Mouse (Mus musculus) neural tube, embryonic 13.5 days (tissue): Measurements from ENCODE around the gene Sptbn2. TPM values are rescaled to one million over a fixed set of nuclear protein-coding genes. Genes with fewer than 3 reads are reported as not detected.

Experiments
- ATAC-seq: fragments of 200-750 bp; cut with Nextera tagmentation; 2 replicates; pipeline ENCODE4 v1.8.0; 2017; ENCODE audit warnings: low read depth, mild to moderate bottlenecking, moderate TSS enrichment, moderate library complexity
- H3K27ac ChIP-seq: fragments of 300-500 bp; sonication (generic); replicated peaks from 2 replicates; pipeline ENCODE4 v1.5.1; 2015; ENCODE audit warnings: moderate library complexity, mild to moderate bottlenecking, inconsistent platforms
- H3K27me3 ChIP-seq: fragments of 300-500 bp; sonication (generic); 2 replicates; pipeline ENCODE4 v1.6.1; 2015; ENCODE audit warnings: mild to moderate bottlenecking, inconsistent platforms
- H3K36me3 ChIP-seq: fragments of 300-500 bp; sonication (generic); 2 replicates; pipeline ENCODE4 v1.6.1; 2015; ENCODE audit warnings: mild to moderate bottlenecking, inconsistent platforms
- H3K4me1 ChIP-seq: fragments of 300-500 bp; sonication (generic); replicated peaks from 2 replicates; pipeline ENCODE4 v1.6.1; 2015; ENCODE audit warnings: inconsistent platforms
- H3K4me2 ChIP-seq: fragments of 300-500 bp; sonication (generic); 2 replicates; pipeline ENCODE4 v1.6.1; 2015; ENCODE audit warnings: inconsistent platforms, mild to moderate bottlenecking, moderate library complexity
- H3K4me3 ChIP-seq: fragments of 300-500 bp; sonication (generic); 2 replicates; pipeline ENCODE4 v1.5.1; 2015; ENCODE audit warnings: mild to moderate bottlenecking, inconsistent platforms
- H3K9ac ChIP-seq: fragments of 300-500 bp; sonication (generic); 2 replicates; pipeline ENCODE4 v1.6.1; 2015; ENCODE audit warnings: moderate library complexity, mild to moderate bottlenecking, inconsistent platforms
- H3K9me3 ChIP-seq: fragments of 300-500 bp; sonication (generic); 2 replicates; pipeline ENCODE4 v1.6.1; 2016; ENCODE audit warnings: inconsistent platforms
- WGBS: fragments of 180-500 bp; shearing (Covaris S2); methylation state at CpG from one replicate; pipeline ENCODE4 v1.1.7; 2015; 5-methylcytosine and 5-hydroxymethylcytosine counted together
- polyA plus RNA-seq: library from polyadenylated mRNA; unstranded; fragments of >200 nt; fragmentation: Nextera tagmentation; extraction: Ambion mirVana; gene quantifications from 2 replicates; pipeline ENCODE4 v1.2.1, GENCODE M21; 2015

The Sptbn2 gene
- polyA plus RNA-seq = 29.5 and 30.4 TPM in 2 replicates

DNA sequence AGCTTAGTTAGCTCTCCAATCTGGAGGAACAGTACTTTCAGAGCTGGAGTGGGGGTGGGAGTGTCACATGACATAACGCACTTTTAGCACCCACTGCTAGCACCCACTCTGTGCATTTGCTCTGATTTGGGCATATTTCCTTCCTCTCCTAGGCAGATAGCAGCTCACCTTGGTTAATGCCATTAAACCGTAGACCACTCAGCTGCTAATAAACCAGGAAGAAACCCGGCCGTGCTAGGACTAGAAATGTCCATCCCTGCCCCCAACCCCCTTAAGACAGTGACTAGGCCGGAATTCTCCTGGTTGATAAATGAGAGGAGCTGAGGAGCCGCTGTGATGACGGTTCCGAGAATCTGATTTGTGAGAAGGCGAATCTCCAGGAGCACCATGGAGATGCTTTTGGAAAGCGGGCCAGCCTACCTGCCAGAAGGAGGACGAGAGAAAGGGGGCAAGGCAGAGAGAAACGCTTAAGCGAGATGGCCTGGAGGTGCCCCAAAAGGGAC lies at the start of gene Sptbn2:
TSS of gene Sptbn2 (plus strand) at position 70 of the 503 bp plus-strand sequence.
- Histone ChIP-seq H3K9ac (peak within 1 kb of the TSS; percentile 98), H3K4me3 (peak within 1 kb of the TSS; percentile 81), H3K27ac (peak within 1 kb of the TSS; percentile 97), H3K36me3 (no peaks in the 10 kb centered on the region), H3K4me2 (peak within 1 kb of the TSS; percentile 66), H3K4me1 (peaks cover 46% of the 10 kb centered on the region), H3K9me3 (no peaks in the 10 kb centered on the region), H3K27me3 (peaks cover 3% of the 10 kb centered on the region)
- ATAC-seq = peak; percentile 30
- WGBS = 4% methylated on average over 13 of the region's 13 CpGs

DNA sequence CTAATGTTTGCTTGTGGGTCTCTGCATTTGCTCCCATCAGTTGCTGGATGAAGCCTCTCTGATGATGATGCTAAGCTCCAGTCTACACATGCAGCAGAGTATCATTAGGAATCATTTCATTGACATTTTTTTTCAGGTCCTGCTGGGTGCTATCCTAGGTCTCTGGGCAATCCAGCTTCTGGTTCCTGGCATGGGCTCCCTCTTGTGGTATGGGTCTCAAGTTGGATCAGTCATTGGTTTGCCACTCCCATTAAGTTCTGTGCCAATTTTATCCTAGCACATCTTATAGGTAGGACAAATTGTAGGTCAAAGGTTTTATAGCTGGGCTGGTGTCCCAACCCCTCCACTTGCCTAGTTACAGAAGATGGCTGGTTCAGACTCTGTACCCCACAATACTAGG lies 44.2 kb upstream of the Sptbn2 start:
- Histone ChIP-seq H3K36me3 (no peaks in the 10 kb centered on the region), H3K4me1 (no peaks in the 10 kb centered on the region), H3K27me3 (no peaks in the 10 kb centered on the region), H3K27ac (no peak overlapping the region), H3K4me2 (no peak overlapping the region), H3K4me3 (no peak overlapping the region), H3K9ac (no peak overlapping the region), H3K9me3 (no peaks in the 10 kb centered on the region)
- ATAC-seq = no peak

DNA sequence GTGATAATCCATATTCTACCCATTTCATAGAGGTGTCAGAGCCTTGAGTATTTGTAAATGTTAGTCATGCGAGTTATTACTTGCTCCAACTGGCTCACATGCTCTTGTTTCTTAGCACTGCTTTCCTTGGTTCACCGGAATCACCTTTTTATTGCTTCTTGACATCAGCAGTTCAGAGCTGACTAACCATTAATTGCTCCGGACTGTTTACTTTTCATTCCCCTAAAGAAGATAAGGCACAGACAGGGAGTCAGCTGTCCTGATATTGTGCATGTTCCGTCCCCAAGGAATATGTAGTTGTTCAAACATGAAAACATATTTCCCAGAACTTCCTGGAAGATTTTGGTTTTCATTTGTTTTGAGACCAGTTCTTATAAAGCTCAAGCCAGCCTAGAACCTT lies 40.2 kb upstream of the Sptbn2 start:
- no peak for ATAC-seq
- 82% methylated on average over 4 of the region's 4 CpGs for WGBS
- Histone ChIP-seq H3K27me3 (no peaks in the 10 kb centered on the region), H3K27ac (no peak overlapping the region), H3K36me3 (no peaks in the 10 kb centered on the region), H3K4me2 (no peak overlapping the region), H3K4me3 (no peak overlapping the region), H3K9me3 (no peaks in the 10 kb centered on the region), H3K4me1 (no peaks in the 10 kb centered on the region), H3K9ac (no peak overlapping the region)

DNA sequence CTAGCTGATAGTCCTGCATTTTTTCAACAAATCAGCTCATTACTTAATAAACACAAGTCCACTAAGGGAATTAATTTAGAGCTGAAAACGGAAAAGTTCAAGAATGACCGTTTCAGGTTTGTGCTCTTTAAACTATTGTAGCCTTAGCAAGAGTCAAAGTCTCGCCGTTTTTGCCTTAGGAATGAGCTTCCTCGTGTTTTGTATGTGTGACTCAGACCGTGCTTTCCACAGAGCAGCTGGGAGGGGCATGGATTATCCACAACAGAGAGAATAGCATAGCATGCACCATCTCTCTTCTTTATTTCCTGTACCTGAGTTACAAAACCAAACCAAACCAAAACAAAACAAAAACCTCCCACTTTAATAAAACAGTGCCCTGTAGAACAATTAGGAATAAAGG lies 38.6 kb upstream of the Sptbn2 start:
- H3K36me3 ChIP-seq = no peaks in the 10 kb centered on the region
- H3K4me3 ChIP-seq = no peak overlapping the region
- no peak overlapping the region for H3K9ac ChIP-seq
- no peak for ATAC-seq
- no peak overlapping the region for H3K4me2 ChIP-seq
- WGBS = 51% methylated on average over 6 of the region's 6 CpGs
- H3K9me3 ChIP-seq = no peaks in the 10 kb centered on the region
- no peaks in the 10 kb centered on the region for H3K4me1 ChIP-seq
- no peak overlapping the region for H3K27ac ChIP-seq
- no peaks in the 10 kb centered on the region for H3K27me3 ChIP-seq

DNA sequence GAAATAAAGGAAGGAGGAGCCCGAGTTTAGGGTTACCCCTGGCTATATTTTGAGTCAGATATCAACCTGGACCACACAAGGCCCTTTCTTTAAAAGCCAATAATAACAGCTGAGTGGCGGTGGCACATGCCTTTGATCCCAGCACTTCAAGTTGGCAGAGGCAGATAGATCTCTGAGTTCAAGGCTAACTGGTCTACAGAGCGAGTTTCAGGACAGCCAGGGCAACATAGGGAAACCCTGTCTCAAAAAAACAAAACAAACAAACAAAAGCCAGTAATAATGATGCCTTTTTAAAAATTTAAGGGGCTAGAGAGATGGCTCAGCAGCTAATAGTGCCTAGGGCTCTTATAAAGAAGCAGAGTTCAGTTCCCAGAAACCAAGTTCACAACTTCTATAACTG lies 16.6 kb upstream of the Sptbn2 start:
- Histone ChIP-seq H3K4me3 (no peak overlapping the region), H3K4me1 (peaks cover 13% of the 10 kb centered on the region), H3K9ac (no peak overlapping the region), H3K9me3 (no peaks in the 10 kb centered on the region), H3K27me3 (peaks cover 21% of the 10 kb centered on the region), H3K27ac (no peak overlapping the region), H3K4me2 (no peak overlapping the region), H3K36me3 (no peaks in the 10 kb centered on the region)
- WGBS = 76% methylated on average over 3 of the region's 3 CpGs
- ATAC-seq = no peak

DNA sequence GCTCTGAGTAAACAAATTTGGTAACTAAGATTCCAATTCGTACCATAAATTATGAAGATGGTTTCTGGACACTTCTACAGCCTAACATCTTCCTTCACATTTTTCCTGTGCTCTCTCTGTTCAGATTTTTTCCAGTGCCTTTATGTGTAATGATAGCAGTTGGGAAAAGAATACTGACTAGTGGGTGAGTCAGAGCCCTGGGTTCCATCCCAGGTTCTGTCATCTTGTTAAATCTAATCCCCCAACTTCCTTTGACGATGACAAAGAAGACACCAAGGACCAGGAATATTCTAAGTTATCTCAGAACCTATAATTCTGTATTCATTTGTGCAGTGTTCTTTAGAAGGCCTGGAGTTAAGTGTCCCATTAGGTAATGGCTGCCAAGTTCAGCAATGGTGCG lies 13.8 kb upstream of the Sptbn2 start:
- no peak for ATAC-seq
- WGBS = 91% methylated on average over 3 of the region's 3 CpGs

DNA sequence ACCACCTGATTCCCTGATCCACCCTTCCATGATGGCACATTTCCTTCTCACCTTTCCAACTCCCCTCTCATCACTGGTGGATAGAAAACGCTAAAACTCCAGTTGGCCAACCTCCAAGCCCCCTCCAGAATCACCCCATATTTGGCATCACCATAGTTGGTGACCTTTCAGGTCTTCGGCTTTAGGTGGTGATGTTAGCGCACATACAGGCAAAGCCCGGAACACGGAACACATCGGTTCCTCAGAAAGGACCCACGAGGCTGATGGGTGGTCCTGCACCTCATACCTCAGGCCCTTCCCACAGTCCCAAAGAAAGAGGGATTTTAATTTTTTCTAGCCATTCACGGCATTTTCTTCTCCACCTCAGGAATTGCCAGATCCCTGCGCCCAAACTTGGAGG lies 13.2 kb upstream of the Sptbn2 start:
- peak overlapping the region; percentile 55 for H3K4me3 ChIP-seq
- peak; percentile 51; the same call in 1 of the 2 replicates for ATAC-seq
- no peaks in the 10 kb centered on the region for H3K9me3 ChIP-seq
- peak overlapping the region; percentile 77 for H3K9ac ChIP-seq
- peaks cover 13% of the 10 kb centered on the region for H3K4me1 ChIP-seq
- H3K4me2 ChIP-seq = peak overlapping the region; percentile 73
- H3K27ac ChIP-seq = peak overlapping the region; percentile 72
- H3K27me3 ChIP-seq = peaks cover 42% of the 10 kb centered on the region
- WGBS = 70% methylated on average over 9 of the region's 9 CpGs
- no peaks in the 10 kb centered on the region for H3K36me3 ChIP-seq

More for the DNA sequence above, 13.8 kb upstream of the Sptbn2 start:
- H3K27ac ChIP-seq = no peak overlapping the region
- no peak overlapping the region for H3K4me3 ChIP-seq
- no peak overlapping the region for H3K4me2 ChIP-seq
- H3K9me3 ChIP-seq = no peaks in the 10 kb centered on the region
- no peaks in the 10 kb centered on the region for H3K36me3 ChIP-seq
- H3K9ac ChIP-seq = no peak overlapping the region
- peaks cover 13% of the 10 kb centered on the region for H3K4me1 ChIP-seq
- H3K27me3 ChIP-seq = peaks cover 42% of the 10 kb centered on the region

DNA sequence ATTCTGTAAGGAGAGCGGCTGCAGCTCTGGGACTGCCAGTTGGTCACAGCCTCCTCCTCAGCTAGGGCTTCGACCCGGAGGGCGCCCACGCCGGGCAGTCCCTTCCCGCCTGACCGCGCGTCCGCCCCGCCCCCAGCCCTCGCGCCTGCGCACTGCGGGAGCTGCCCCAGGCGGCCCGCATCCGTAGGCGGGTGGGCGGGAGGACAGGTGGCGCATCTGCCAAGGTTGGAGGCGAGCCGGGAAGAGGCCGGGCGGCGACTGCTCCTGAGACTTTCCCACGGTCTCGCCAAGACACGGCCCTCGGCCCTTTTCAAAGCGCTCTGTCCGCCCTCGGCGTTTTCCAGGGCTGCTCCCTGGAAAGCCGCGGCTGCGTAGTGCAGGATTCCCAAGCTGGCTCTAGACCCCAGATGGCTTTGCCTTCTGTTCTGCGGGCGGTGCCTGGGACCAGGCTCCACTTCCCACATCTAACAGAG lies 12.7 kb upstream of the Sptbn2 start, which contains the start of gene Gm960:
TSS of gene Gm960 (minus strand) at position 464 of the 473 bp plus-strand sequence.
- H3K4me1 ChIP-seq = peaks cover 13% of the 10 kb centered on the region
- H3K36me3 ChIP-seq = no peaks in the 10 kb centered on the region
- peak within 1 kb of the TSS; percentile 77 for H3K9ac ChIP-seq
- no peaks in the 10 kb centered on the region for H3K9me3 ChIP-seq
- peak; percentile 92 for ATAC-seq
- peak within 1 kb of the TSS; percentile 55 for H3K4me3 ChIP-seq
- peaks cover 42% of the 10 kb centered on the region for H3K27me3 ChIP-seq
- H3K27ac ChIP-seq = peak within 1 kb of the TSS; percentile 72
- peak within 1 kb of the TSS; percentile 73 for H3K4me2 ChIP-seq
- under 1% methylated on average over 40 of the region's 40 CpGs for WGBS

DNA sequence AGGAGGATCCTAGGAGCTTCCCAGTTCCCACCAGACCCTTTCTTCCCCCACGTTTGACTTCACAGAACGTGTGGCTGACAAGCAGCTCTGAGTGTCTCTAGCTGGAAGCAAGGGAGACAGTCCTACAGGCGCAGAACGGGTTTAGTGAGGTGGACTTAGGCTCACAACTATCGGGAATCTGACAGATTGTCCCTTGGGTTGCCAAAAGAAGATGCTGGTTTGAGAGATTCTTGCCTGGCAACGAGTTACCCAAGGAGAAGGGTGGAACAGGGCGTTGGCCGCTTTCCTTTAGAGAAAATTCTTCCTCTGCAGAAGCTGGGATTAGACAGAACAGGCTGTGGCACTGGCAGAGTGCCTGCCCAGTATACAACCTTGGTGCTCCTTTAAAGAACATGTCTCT lies 12.1 kb upstream of the Sptbn2 start:
- H3K4me3 ChIP-seq = peak overlapping the region; percentile 55
- H3K36me3 ChIP-seq = no peaks in the 10 kb centered on the region
- WGBS = 35% methylated on average over 8 of the region's 8 CpGs
- H3K9ac ChIP-seq = peak overlapping the region; percentile 77; the same call in 1 of the 2 replicates
- H3K4me1 ChIP-seq = peaks cover 13% of the 10 kb centered on the region
- no peaks in the 10 kb centered on the region for H3K9me3 ChIP-seq
- H3K27me3 ChIP-seq = peaks cover 42% of the 10 kb centered on the region
- H3K4me2 ChIP-seq = peak overlapping the region; percentile 73
- peak overlapping the region; percentile 72; the same call in 1 of the 2 replicates for H3K27ac ChIP-seq
- ATAC-seq = no peak

DNA sequence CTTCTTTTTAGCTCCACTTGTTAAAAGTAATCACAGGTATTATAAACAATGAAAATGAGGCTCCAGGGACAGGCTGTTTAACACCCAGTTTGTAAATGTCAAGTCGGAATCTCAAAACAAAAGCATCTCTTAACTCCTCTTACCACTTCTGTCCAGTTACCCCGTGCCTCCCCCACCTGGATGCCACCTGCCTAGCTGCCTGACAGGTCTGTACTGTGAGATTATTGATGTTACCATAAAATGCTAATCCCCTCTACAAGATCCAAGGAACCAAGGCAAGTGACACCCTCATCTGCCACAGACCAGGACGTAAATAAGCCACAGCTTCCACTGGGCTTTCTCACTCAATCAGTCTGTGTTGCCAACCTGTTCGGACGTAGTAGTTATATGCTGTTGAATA lies 11.1 kb upstream of the Sptbn2 start:
- 27% methylated on average over 5 of the region's 5 CpGs for WGBS
- H3K9me3 ChIP-seq = no peaks in the 10 kb centered on the region
- ATAC-seq = no peak

DNA sequence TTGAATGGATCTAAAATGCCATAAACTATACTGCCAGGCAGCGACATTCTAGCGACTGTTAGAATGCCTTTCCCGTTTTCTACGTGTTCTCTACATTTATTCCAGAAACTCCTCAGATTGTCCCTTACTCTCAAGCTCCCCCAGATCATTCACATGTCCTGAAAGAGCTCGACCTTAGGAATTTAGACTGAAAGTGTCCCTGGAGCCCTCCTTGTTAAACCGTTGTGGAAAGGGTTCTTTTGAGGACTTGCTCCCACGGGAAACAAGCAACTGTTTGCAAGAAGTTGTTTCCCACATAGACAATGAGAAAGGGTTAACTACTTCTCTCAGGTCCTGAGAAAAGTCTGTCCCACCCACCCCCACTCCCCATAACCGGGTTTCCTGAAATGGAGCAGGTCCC lies 10.3 kb upstream of the Sptbn2 start:
- Histone ChIP-seq H3K4me1 (peaks cover 13% of the 10 kb centered on the region), H3K4me3 (no peak overlapping the region), H3K36me3 (no peaks in the 10 kb centered on the region), H3K9ac (no peak overlapping the region), H3K4me2 (no peak overlapping the region), H3K27ac (no peak overlapping the region), H3K9me3 (no peaks in the 10 kb centered on the region), H3K27me3 (peaks cover 37% of the 10 kb centered on the region)
- ATAC-seq = no peak
- 46% methylated on average over 8 of the region's 8 CpGs for WGBS

More for the DNA sequence above, 11.1 kb upstream of the Sptbn2 start:
- no peak overlapping the region for H3K9ac ChIP-seq
- H3K4me1 ChIP-seq = peaks cover 13% of the 10 kb centered on the region
- H3K4me3 ChIP-seq = no peak overlapping the region
- H3K27ac ChIP-seq = no peak overlapping the region
- H3K36me3 ChIP-seq = no peaks in the 10 kb centered on the region
- no peak overlapping the region for H3K4me2 ChIP-seq
- H3K27me3 ChIP-seq = peaks cover 37% of the 10 kb centered on the region

DNA sequence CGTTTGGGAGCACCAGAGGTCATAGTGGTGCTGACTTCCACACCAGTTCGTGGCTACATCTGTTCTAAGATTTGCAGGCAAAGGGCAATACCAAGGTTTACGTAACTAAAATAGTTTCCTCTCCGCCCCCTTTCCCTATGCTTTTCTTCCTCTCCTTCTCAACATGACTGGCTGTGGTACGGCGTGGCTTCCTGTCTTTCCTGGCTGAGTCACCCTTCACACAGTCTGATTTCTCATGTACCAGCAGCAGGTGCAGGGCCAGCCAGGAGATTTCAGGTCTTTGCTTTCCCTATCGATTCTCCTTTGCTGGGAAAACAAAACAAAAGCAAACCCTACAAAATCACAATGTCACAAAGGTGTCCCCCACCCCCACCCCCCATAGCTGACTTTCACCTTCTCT lies 9.7 kb upstream of the Sptbn2 start:
- peaks cover 13% of the 10 kb centered on the region for H3K4me1 ChIP-seq
- 78% methylated on average over 7 of the region's 7 CpGs for WGBS
- H3K36me3 ChIP-seq = no peaks in the 10 kb centered on the region
- no peak overlapping the region for H3K4me3 ChIP-seq
- H3K4me2 ChIP-seq = no peak overlapping the region
- H3K9ac ChIP-seq = no peak overlapping the region
- no peak overlapping the region for H3K27ac ChIP-seq
- H3K9me3 ChIP-seq = no peaks in the 10 kb centered on the region
- peaks cover 37% of the 10 kb centered on the region for H3K27me3 ChIP-seq
- ATAC-seq = no peak

DNA sequence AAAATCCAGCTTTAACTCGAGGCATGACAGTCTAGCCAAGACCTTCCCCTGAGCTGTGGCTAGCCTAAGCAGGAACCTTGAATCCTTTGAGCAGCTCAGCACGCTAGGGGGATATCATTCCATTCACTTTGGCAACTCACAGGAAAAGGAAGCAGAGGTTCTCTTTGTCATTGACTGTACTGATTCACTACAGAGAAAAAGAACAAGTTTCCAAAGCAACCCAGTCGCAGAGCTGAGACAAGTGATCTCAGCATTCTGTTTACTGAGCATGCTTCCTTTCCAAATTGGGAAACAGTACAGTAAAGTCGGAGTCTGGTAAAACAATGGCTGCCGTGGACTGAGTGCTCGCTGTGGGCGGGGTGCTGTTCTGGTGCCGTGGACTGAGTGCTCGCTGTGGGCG lies 2.2 kb upstream of the Sptbn2 start:
- Histone ChIP-seq H3K36me3 (no peaks in the 10 kb centered on the region), H3K9me3 (no peaks in the 10 kb centered on the region), H3K4me1 (peaks cover 28% of the 10 kb centered on the region), H3K27ac (no peak overlapping the region), H3K27me3 (peaks cover 1% of the 10 kb centered on the region), H3K4me2 (no peak overlapping the region), H3K4me3 (no peak overlapping the region), H3K9ac (no peak overlapping the region)
- no peak for ATAC-seq
- WGBS = 85% methylated on average over 10 of the region's 10 CpGs
